Mouse (Mus musculus) liver, embryonic 14.5 days (tissue): Measurements from ENCODE around the gene Itm2b.

Experiments used
- CTCF ChIP-seq: IDR thresholded peaks from 2 replicates; pipeline ENCODE4 v1.5.1; 2016; ENCODE audit warnings: antibody characterized with exemption, low read depth, control low read depth
- EP300 ChIP-seq: IDR thresholded peaks from 2 replicates; pipeline ENCODE4 v1.6.1; 2016; ENCODE audit warnings: antibody characterized with exemption, low read depth

- TF ChIP-seq EP300 (no peak), CTCF (no peak)
These were observed 58.6 kb downstream of the Itm2b start for GRCm38 (mm10) chr14:73326511-73326910.
